Mouse (Mus musculus): ENCODE measurements around the gene Rnf220.

- no peak for TF ChIP-seq POLR2A (IDR thresholded peaks at IDR 0.05; ENCODE audit: extremely low read depth, insufficient read depth, low read length)
- TF ChIP-seq CTCF (IDR thresholded peaks at IDR 0.05; ENCODE audit: low read depth, low read length), result no peak
These were observed 28.9 kb downstream of the Rnf220 start for GRCm38 (mm10) chr4:117467936-117468335.

Data from liver, adult 2 months (tissue).